Mouse (Mus musculus): ENCODE measurements at regions not wholly inside any gene's neighbourhood (a gene's known extent, or its start where the extent isn't known, plus 50 kb on each side); places are given as distances from the start of the nearest gene placed in this dataset.

DNA sequence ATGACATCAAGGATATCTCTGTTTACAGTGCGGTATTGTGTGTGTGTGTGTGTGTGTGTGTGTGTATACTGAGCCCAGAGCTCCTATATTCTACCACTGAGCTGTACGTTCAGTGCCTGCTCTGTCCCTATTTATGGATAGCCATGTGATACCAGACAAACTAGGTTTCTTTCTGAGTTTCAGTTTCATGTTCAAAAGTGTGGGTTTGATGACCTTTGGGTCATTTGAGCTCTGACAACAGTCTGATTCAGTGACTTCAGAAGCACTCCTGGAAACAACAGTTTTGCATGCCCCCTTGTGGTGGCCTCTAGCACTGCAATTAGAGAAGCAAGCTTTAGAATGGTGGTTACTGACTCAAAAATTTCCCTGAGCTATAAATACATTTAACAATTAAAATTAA, 50.9 kb upstream of the Tent2 start:
- peak; percentile 87 for DNase-seq

DNA sequence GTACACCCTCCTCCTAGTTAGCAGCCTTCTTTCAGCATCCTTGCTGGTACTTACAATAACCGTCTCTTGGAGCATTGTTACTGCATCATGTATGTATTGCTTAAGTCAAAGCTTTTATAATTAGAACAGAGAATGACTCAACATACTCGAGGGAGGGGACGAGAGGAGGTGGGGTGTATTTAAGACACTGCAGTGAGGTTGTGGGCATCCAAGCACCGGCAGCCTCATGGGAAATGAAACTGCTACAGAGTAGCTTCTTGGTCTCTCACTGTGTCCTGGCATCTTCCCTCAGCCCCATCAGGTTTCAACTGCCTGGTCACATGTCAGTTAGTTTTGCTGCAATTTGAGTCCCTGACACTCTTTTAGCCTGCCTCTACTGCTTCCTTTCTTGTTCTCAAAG, 50.7 kb upstream of the Homer1 start:
- no peak for DNase-seq
